Mouse (Mus musculus): Measurements from ENCODE around the gene Zgrf1. TPM values are rescaled to one million over a fixed set of nuclear protein-coding genes. Genes with fewer than 3 reads are reported as not detected.

Zgrf1 gene
- total RNA-seq, 2 experiments from 2014 or later = 3.1 to 4.2 TPM

- DNase-seq (ENCODE audit: low spot score in 2 of 2) = no peak
Observed at GRCm38 (mm10) chr3:127634984-127635349, 81.7 kb downstream of the Zgrf1 start.

GRCm38 (mm10) chr3:127639875-127640761 lies 86.8 kb downstream of the Zgrf1 start:
- peak; percentile 66 to 71 for DNase-seq (ENCODE audit: low spot score in 2 of 2)

- no peak for DNase-seq (ENCODE audit: low spot score in 2 of 2)
Observed at GRCm38 (mm10) chr3:127640762-127641700, 87.7 kb downstream of the Zgrf1 start.

GRCm38 (mm10) chr3:127642211-127642610 lies 88.9 kb downstream of the Zgrf1 start:
- DNase-seq (ENCODE audit: low spot score in 2 of 2) = no peak

- peak in 1 of 2 experiments; percentile 22 for DNase-seq (ENCODE audit: low spot score in 2 of 2)
Observed at GRCm38 (mm10) chr3:127646156-127646825, 93.0 kb downstream of the Zgrf1 start.

GRCm38 (mm10) chr3:127651742-127652653 lies 98.7 kb downstream of the Zgrf1 start:
- DNase-seq (ENCODE audit: low spot score in 2 of 2) = no peak

- DNase-seq (ENCODE audit: low spot score in 2 of 2) = no peak
Observed at GRCm38 (mm10) chr3:127660712-127661111, 107.4 kb downstream of the Zgrf1 start.

- no peak for DNase-seq (ENCODE audit: low spot score in 2 of 2)
Observed at GRCm38 (mm10) chr3:127661646-127662531, 108.6 kb downstream of the Zgrf1 start.

Small RNA genes lying within 50 kb of the gene (microRNA-seq; reads per million reads assigned to microRNA genes)
- gene Mir302a = 0.67 to 1.4 reads per million in 2 experiments
- 0.20 to 1.1 reads per million in 2 experiments for gene Mir302b
- gene Mir302c = 0 to 0.45 reads per million in 2 experiments
- 2.7 to 2.9 reads per million in 2 experiments for gene Mir302d
- 0 reads per million in 2 experiments for gene Mir367

Other genes with a start within 250 kb of the Zgrf1 start
- gene Ank2, start 54.1 kb upstream of the Zgrf1 start, total RNA-seq (2021) = 100 to 1,000 TPM; 884 to 907 TPM
- gene Larp7, start 140 bp upstream of the Zgrf1 start, total RNA-seq (2021) = 10 to 100 TPM; 18.4 to 20.9 TPM
- 1 to 10 TPM; 2.1 to 2.4 TPM for gene Neurog2, start 79.6 kb downstream of the Zgrf1 start, total RNA-seq (2021)
- 1 to 10 TPM; 7.9 to 9.2 TPM for gene Alpk1, start 227.0 kb downstream of the Zgrf1 start, total RNA-seq (2021)
- gene Tifa, start 236.3 kb downstream of the Zgrf1 start, total RNA-seq (2021) = 1 to 10 TPM; 3.8 to 3.9 TPM